In the genomic region with DNA sequence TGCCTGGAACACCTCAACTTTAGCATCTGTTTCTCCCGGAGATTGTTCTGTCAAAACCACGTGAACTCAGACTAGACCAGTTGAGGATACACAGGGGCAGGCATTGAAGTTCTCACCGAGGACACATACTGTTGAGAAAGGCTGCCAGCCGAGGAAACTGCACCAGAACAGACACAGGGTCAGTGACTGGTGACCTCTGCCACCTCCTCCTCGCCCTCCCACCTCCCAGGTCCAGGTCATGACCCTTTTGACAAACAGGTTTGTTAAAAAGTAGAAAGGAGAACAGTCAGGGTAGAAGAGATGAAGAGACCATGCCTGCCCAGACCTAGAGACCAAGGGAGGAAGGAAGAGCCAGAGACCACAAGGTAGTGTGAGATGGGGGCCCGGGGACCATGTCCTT, we compare ENCODE assay signal across 24 mouse cellular contexts. TPM values are rescaled to one million over a fixed set of nuclear protein-coding genes. Genes with fewer than 3 reads are reported as not detected.
DNase-seq lines count a peak whose midpoint lies in the region; ATAC-seq and TF ChIP-seq lines count a peak whose summit lies in the region.
"Had no signal": no experiment of that assay in that cellular context is flagged by ENCODE, and none has a peak within 500 bp of the region (broad histone marks: within the 10 kb centered on the region; RNA-seq: fewer than 3 reads in every experiment).

No protein-coding gene starts in this region.

- TF ChIP-seq CTCF in liver, adult 2 months (IDR thresholded peaks at IDR 0.05; ENCODE audit: low read depth, low read length), result no peak

- no peaks in the 10 kb centered on the region for H3K27me3 ChIP-seq in liver, adult 2 months (ENCODE audit: control insufficient read depth, insufficient read depth, low read length)
- H3K27me3 ChIP-seq in liver, embryonic 12.5 days (replicated peaks), result 0 out of 2 replicates have a peak, but pooled peaks cover 7% of the 10 kb centered on the region
- H3K27me3 ChIP-seq in liver, embryonic 15.5 days, result no peaks in the 10 kb centered on the region
- H3K27me3 ChIP-seq: embryonic facial prominence, embryonic 15.5 days had no signal

- H3K36me3 ChIP-seq in liver, adult 2 months (ENCODE audit: control insufficient read depth, insufficient read depth, low read length), result peaks cover 44% of the 10 kb centered on the region
- H3K36me3 ChIP-seq in liver, embryonic 12.5 days, result no peaks in the 10 kb centered on the region
- H3K36me3 ChIP-seq in liver, embryonic 15.5 days (replicated peaks), result no peaks in the 10 kb centered on the region
- H3K36me3 ChIP-seq: embryonic facial prominence, embryonic 12.5 days; embryonic facial prominence, embryonic 15.5 days; heart, embryonic 12.5 days; heart, embryonic 15.5 days; hindbrain, embryonic 10.5 days had no signal

- no peaks in the 10 kb centered on the region for H3K9me3 ChIP-seq in liver, embryonic 12.5 days (replicated peaks)
- no peaks in the 10 kb centered on the region for H3K9me3 ChIP-seq in liver, embryonic 15.5 days (replicated peaks)
- H3K9me3 ChIP-seq: embryonic facial prominence, embryonic 12.5 days; embryonic facial prominence, embryonic 15.5 days; heart, embryonic 12.5 days; heart, embryonic 15.5 days; hindbrain, embryonic 10.5 days; hindbrain, embryonic 13.5 days had no signal

- no peak overlapping the region for H3K27ac ChIP-seq in liver, adult 2 months (replicated peaks; ENCODE audit: insufficient read depth, low read depth, low read length)
- H3K27ac ChIP-seq in liver, embryonic 12.5 days, result no peak overlapping the region
- H3K27ac ChIP-seq in liver, embryonic 15.5 days (replicated peaks), result no peak overlapping the region; the same call in 1 of the 2 replicates
- H3K27ac ChIP-seq: embryonic facial prominence, embryonic 12.5 days; embryonic facial prominence, embryonic 15.5 days; gastrocnemius, adult 2 months; heart, embryonic 15.5 days; hindbrain, embryonic 10.5 days; hindbrain, embryonic 13.5 days had no signal

- peak; percentile 73 for DNase-seq in liver, adult 2 months (ENCODE audit: extremely low read depth, low read depth, low spot score)
- DNase-seq in gastrocnemius, postnatal 10 days, result no peak
- no peak for DNase-seq in cerebellum, postnatal 4 days (ENCODE audit: low spot score in 2 of 2)
- DNase-seq in layer of hippocampus, adult 18-20 months (ENCODE audit: low spot score in 2 of 2), result no peak
- DNase-seq: adrenal gland, adult 2 months; adrenal gland, postnatal 14 days; cerebellum, adult 11 months; cerebellum, adult 8-10 months; forebrain, postnatal 0 days; gastrocnemius, adult 2 months; gastrocnemius, postnatal 25 days; heart, adult 18-20 months; heart, postnatal 36 days had no signal

- peaks cover 12% of the 10 kb centered on the region; the same call in 1 of the 2 replicates for H3K4me1 ChIP-seq in liver, adult 2 months (ENCODE audit: control insufficient read depth, insufficient read depth, low read length)
- 0 out of 2 replicates have a peak, but pooled peaks cover 10% of the 10 kb centered on the region for H3K4me1 ChIP-seq in liver, embryonic 12.5 days
- no peaks in the 10 kb centered on the region; the same call in 1 of the 2 replicates for H3K4me1 ChIP-seq in liver, embryonic 15.5 days (replicated peaks)
- H3K4me1 ChIP-seq: embryonic facial prominence, embryonic 12.5 days; embryonic facial prominence, embryonic 15.5 days had no signal

- no peak overlapping the region for H3K4me2 ChIP-seq in liver, embryonic 12.5 days
- no peak overlapping the region for H3K4me2 ChIP-seq in liver, embryonic 15.5 days
- H3K4me2 ChIP-seq: embryonic facial prominence, embryonic 12.5 days; embryonic facial prominence, embryonic 15.5 days; heart, embryonic 12.5 days; heart, embryonic 15.5 days; hindbrain, embryonic 13.5 days had no signal

- peak; percentile 42; the same call in 1 of the 2 replicates for ATAC-seq in liver, embryonic 12.5 days
- peak; percentile 51 for ATAC-seq in liver, embryonic 15.5 days (ENCODE audit: insufficient read depth)
- ATAC-seq: CD4-positive, CD25-positive, alpha-beta regulatory T cell, adult 4 months; forebrain, embryonic 14.5 days; forebrain, postnatal 0 days; hindbrain, embryonic 16.5 days had no signal

- no peak overlapping the region for H3K4me3 ChIP-seq in liver, adult 2 months (ENCODE audit: insufficient read depth, low read depth, low read length)
- H3K4me3 ChIP-seq in liver, embryonic 12.5 days, result no peak overlapping the region
- H3K4me3 ChIP-seq in liver, embryonic 15.5 days (replicated peaks), result no peak overlapping the region
- H3K4me3 ChIP-seq: embryonic facial prominence, embryonic 12.5 days; embryonic facial prominence, embryonic 15.5 days; gastrocnemius, adult 2 months; heart, embryonic 12.5 days; heart, embryonic 15.5 days; hindbrain, embryonic 10.5 days; hindbrain, embryonic 13.5 days had no signal

- 15% methylated on average over 6 of the region's 6 CpGs for WGBS in liver, adult 2 months
- WGBS in liver, embryonic 12.5 days (ENCODE audit: insufficient replicate concordance), result 29% methylated on average over 6 of the region's 6 CpGs
- WGBS in liver, embryonic 15.5 days (ENCODE audit: insufficient replicate concordance), result 36% methylated on average over 6 of the region's 6 CpGs

- H3K79me2 ChIP-seq in liver, adult 2 months (ENCODE audit: control insufficient read depth, insufficient read depth, low read length), result no peaks in the 10 kb centered on the region

- no peak for TF ChIP-seq POLR2A in liver, adult 2 months (IDR thresholded peaks at IDR 0.05; ENCODE audit: extremely low read depth, insufficient read depth, low read length)

- H3K9ac ChIP-seq in liver, adult 2 months (ENCODE audit: low read depth, low read length), result no peak overlapping the region
- H3K9ac ChIP-seq in liver, embryonic 12.5 days, result no peak overlapping the region
- no peak overlapping the region for H3K9ac ChIP-seq in liver, embryonic 15.5 days
- H3K9ac ChIP-seq: embryonic facial prominence, embryonic 12.5 days; embryonic facial prominence, embryonic 15.5 days; forebrain, postnatal 0 days; heart, embryonic 12.5 days; heart, embryonic 15.5 days; hindbrain, embryonic 13.5 days had no signal

RNA-seq across cellular contexts. Expression of a gene that starts 17.1 kb away (rescaled TPM):
- 55.9 and 71.4 TPM in 2 replicates for total RNA-seq in liver, adult 2 months (2014; rRNA removed)
- 120 and 125 TPM in 2 replicates for polyA plus RNA-seq in liver, adult 2 months (2012; rRNA removed)
- 3.9 and 4.2 TPM in 2 replicates for polyA plus RNA-seq in liver, embryonic 12.5 days (2016; fragmentation: Nextera tagmentation; extraction: Ambion mirVana)
- 10.0 and 12.7 TPM in 2 replicates for polyA plus RNA-seq in liver, embryonic 15.5 days (2015; fragmentation: Nextera tagmentation; extraction: Ambion mirVana)
- total RNA-seq in gastrocnemius, postnatal 10 days (2021), result under 1 TPM; 0.68 to 0.75 TPM
- 100 to 1,000 TPM; 136 to 145 TPM for total RNA-seq in layer of hippocampus, adult 18-20 months (2021)

RNA-seq across cellular contexts. Expression of a gene that starts 53.0 kb away (rescaled TPM):
- 14.5 and 15.0 TPM in 2 replicates for total RNA-seq in liver, adult 2 months (2014; rRNA removed)
- polyA plus RNA-seq in liver, adult 2 months (2012; rRNA removed), result 8.9 and 11.8 TPM in 2 replicates
- polyA plus RNA-seq in liver, embryonic 12.5 days (2016; fragmentation: Nextera tagmentation; extraction: Ambion mirVana), result 10.7 and 11.4 TPM in 2 replicates
- polyA plus RNA-seq in liver, embryonic 15.5 days (2015; fragmentation: Nextera tagmentation; extraction: Ambion mirVana), result 9.0 and 9.8 TPM in 2 replicates
- total RNA-seq in gastrocnemius, postnatal 10 days (2021), result 10 to 100 TPM; 12.4 to 12.9 TPM
- total RNA-seq in layer of hippocampus, adult 18-20 months (2021), result 1 to 10 TPM; 9.6 TPM

Comparison
In these comparisons a context has a peak if more than half of its experiments do, and no peak if none do; other contexts are left out.
1. RNA of a gene that starts 17.1 kb away (total RNA-seq): 136 to 145 TPM in layer of hippocampus, adult 18-20 months and 55.9 to 71.4 TPM in liver, adult 2 months; 0.68 to 0.75 TPM in gastrocnemius, postnatal 10 days; every median in the first group is over 10 times any median in the second.